Mouse (Mus musculus) Patski (cell line): ENCODE results near the gene Icam5. TPM values are rescaled to one million over a fixed set of nuclear protein-coding genes. Genes with fewer than 3 reads are reported as not detected.
"Not testable (repeated sequence)": the region's sequence is repeated elsewhere in the genome, so short reads cannot be mapped to it uniquely, and the experiment has no call there.

ENCODE experiments used
- ATAC-seq: fragments of 100-300 bp; one replicate; pipeline ENCODE4 v1.8.0; 2021
- CTCF ChIA-PET: fragments of 350-600 bp; sonication (Branson Sonifier 250); formaldehyde crosslinking; loops from one replicate; lab custom pipeline; 2022; ENCODE audit warnings: inconsistent platforms; lab: Charles Lee
- POLR2A ChIA-PET: fragments of 350-600 bp; sonication (Branson Sonifier 250); formaldehyde crosslinking; loops from one replicate; lab custom pipeline; 2022; ENCODE audit warnings: antibody characterized with exemption, inconsistent platforms; lab: Charles Lee
- DNase-seq: peaks from one replicate; pipeline ENCODE4 v3.0.0-alpha.2; 2011; ENCODE audit warnings: low read depth, low spot score
- H3K27me3 ChIP-seq: fragments of 371-371 bp; one replicate; pipeline ENCODE4 v1.5.1; 2021
- CTCF ChIP-seq: fragments of 100-300 bp; IDR thresholded peaks from one replicate; pipeline ENCODE4 v1.5.1; 2021
- in situ Hi-C: fragments of 300-500 bp; cut with MboI; formaldehyde crosslinking; loops from 3 replicates; pipeline ENCODE4 v1.11.1; 2018; ENCODE audit warnings: low pct_unique_long_range_greater_than_20kb, mixed read lengths
- polyA plus RNA-seq: library from polyadenylated mRNA; unstranded; gene quantifications from one replicate; pipeline ENCODE4 v1.2.3, GENCODE M21; 2021

Gene Icam5
- polyA plus RNA-seq, 1 experiment from 2014 or later = 1.1 TPM

- no peak for ATAC-seq
- POLR2A ChIA-PET = no interaction called here
- no peaks in the 10 kb centered on the region for H3K27me3 ChIP-seq
- CTCF ChIA-PET = interaction anchor here (1.5 kb wide), 1 partner anchor 105 kb away, joined by 6 read pairs; no protein-coding TSS in a partner anchor
- TF ChIP-seq CTCF = no peak
- no peak for DNase-seq
- in situ Hi-C loops = loop anchor here (5.0 kb wide), 2 partner anchors 40 to 100 kb away; partner anchors contain the start of genes Fdx1l, Gm49373 and Tyk2
Observed at GRCm38 (mm10) chr9:21032491-21032890, 618 bp downstream of the Icam5 start.

GRCm38 (mm10) chr9:21033136-21033535, 1.3 kb downstream of the Icam5 start:
- DNase-seq = peak; percentile 48
- peak; percentile 55 for ATAC-seq
- no peak for TF ChIP-seq CTCF
- in situ Hi-C loops = loop anchor here (5.0 kb wide), 2 partner anchors 39 to 99 kb away; partner anchors contain the start of genes Fdx1l, Gm49373 and Tyk2
- ChIA-PET CTCF (interaction anchor here (1.5 kb wide), 1 partner anchor 104 kb away, joined by 6 read pairs; no protein-coding TSS in a partner anchor), POLR2A (interaction anchor here (0.6 to 1.0 kb wide), 2 partner anchors 33 to 82 kb away, joined by 3 read pairs; no protein-coding TSS in a partner anchor)
- no peaks in the 10 kb centered on the region for H3K27me3 ChIP-seq

DNA sequence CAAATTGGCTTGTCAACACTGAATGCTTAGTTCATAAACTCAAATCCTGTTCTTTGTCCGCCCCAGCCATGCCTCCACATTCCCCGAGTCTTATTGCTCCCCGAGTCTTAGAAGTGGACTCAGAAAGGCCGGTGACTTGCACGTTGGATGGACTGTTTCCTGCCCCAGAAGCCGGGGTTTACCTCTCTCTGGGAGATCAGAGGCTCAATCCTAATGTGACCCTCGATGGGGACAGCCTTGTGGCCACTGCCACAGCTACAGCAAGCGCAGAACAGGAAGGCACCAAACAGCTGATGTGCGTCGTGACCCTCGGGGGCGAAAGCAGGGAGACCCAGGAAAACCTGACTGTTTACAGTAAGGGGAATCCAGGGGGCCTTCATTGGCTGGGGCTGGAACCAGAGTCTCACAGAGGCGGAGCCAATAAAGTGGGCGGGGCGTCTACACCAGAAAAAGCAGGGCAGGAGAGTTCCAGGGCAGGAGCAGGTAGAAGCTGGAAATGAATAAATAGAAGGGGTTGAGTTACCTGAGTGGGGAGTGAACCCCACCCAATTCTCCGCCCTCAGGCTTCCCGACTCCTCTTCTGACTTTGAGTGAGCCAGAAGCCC, 2.7 kb downstream of the Icam5 start:
- in situ Hi-C loops = loop anchor here (5.0 kb wide), 2 partner anchors 38 to 98 kb away; partner anchors contain the start of genes Fdx1l, Gm49373 and Tyk2
- ATAC-seq (no peak), DNase-seq (no peak)
- CTCF ChIA-PET = no interaction called here
- H3K27me3 ChIP-seq = no peaks in the 10 kb centered on the region
- no peak for TF ChIP-seq CTCF
- POLR2A ChIA-PET = no interaction called here

DNA sequence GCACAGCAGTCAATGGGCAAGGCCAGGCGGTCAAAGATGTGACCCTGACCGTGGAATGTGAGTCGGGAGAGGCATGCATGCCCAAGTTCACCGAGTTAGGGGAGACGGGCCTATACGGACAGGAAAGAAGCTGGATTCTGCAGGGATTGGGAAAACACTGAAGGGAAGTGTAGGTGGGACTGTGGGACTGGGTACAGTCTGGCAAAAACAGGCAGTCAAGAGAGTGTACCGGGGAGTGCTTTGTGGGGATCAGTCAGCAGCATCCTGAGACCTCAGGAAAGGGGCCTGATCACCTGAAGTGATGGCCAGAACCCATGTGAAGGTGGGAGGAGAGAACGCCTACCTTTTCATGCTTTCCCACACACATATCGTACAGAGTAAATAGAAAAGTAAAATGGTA, 3.7 kb downstream of the Icam5 start:
- POLR2A ChIA-PET = no interaction called here
- DNase-seq (no peak), ATAC-seq (no peak)
- CTCF ChIA-PET = no interaction called here
- in situ Hi-C loops = no loop called here
- H3K27me3 ChIP-seq = no peaks in the 10 kb centered on the region
- TF ChIP-seq CTCF = no peak

DNA sequence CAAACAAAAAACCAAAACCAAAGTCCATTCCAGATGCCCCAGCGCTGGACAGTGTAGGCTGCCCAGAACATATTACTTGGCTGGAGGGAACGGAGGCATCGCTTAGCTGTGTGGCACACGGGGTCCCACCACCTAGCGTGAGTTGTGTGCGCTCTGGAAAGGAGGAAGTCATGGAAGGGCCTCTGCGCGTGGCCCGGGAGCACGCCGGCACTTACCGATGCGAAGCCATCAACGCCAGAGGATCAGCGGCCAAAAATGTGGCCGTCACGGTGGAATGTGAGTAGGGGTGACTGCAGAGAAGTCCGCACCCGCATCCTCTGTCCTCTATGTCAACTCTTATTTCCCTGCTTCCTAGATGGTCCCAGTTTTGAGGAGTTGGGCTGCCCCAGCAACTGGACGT, 4.3 kb downstream of the Icam5 start:
- CTCF ChIA-PET = no interaction called here
- no peak for ATAC-seq
- in situ Hi-C loops = no loop called here

DNA sequence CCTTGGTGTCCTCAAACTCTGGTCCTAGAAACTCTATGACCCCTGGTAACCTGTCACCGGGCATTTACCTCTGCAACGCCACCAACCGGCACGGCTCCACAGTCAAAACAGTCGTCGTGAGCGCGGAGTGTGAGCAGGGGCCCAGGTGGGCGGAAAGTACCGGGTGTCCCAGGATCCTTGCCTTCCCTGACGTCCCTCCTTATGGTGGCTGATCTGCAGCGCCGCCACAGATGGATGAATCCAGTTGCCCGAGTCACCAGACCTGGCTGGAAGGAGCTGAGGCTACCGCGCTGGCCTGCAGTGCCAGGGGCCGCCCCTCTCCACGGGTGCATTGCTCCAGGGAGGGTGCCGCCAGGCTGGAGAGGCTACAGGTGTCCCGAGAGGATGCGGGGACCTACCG, 4.8 kb downstream of the Icam5 start:
- CTCF ChIA-PET = no interaction called here
- no peaks in the 10 kb centered on the region for H3K27me3 ChIP-seq
- POLR2A ChIA-PET = no interaction called here
- ATAC-seq (no peak), DNase-seq (no peak)
- TF ChIP-seq CTCF = no peak
- in situ Hi-C loops = no loop called here

More for the DNA sequence above, 4.3 kb downstream of the Icam5 start:
- no peak for DNase-seq
- no peaks in the 10 kb centered on the region for H3K27me3 ChIP-seq
- POLR2A ChIA-PET = no interaction called here
- no peak for TF ChIP-seq CTCF

- no peak for DNase-seq
- no peak for TF ChIP-seq CTCF
- ChIA-PET CTCF (interaction anchor here (1.4 kb wide), 1 partner anchor 28 kb away, joined by 3 read pairs; no protein-coding TSS in a partner anchor), POLR2A (no interaction called here)
- ATAC-seq = no peak
- in situ Hi-C loops = no loop called here
- H3K27me3 ChIP-seq = no peaks in the 10 kb centered on the region
Observed at GRCm38 (mm10) chr9:21037481-21037891, 5.6 kb downstream of the Icam5 start.

DNA sequence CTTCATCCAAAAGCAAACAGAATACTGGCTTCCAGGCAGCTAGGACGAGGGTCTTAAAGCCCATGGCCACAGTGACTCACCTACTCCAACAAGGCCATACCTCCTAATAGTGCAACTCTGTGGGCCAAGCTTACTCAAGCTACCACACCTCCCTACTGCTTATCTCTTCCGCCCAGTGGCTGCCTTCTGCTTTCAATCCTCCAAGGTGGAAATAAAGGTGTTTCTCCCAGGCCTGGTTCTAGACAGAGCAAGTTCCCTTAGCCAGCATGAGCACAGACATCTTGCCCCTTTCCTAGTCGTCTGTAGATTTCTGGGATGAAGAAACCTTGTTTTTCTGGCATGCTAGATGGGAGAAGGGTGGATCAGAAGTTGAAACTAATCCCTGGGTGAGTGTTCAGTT, 7.9 kb downstream of the Icam5 start:
- ChIA-PET CTCF (no interaction called here), POLR2A (no interaction called here)
- no peak for TF ChIP-seq CTCF
- DNase-seq = no peak
- in situ Hi-C loops = no loop called here
- no peak for ATAC-seq
- no peaks in the 10 kb centered on the region for H3K27me3 ChIP-seq

DNA sequence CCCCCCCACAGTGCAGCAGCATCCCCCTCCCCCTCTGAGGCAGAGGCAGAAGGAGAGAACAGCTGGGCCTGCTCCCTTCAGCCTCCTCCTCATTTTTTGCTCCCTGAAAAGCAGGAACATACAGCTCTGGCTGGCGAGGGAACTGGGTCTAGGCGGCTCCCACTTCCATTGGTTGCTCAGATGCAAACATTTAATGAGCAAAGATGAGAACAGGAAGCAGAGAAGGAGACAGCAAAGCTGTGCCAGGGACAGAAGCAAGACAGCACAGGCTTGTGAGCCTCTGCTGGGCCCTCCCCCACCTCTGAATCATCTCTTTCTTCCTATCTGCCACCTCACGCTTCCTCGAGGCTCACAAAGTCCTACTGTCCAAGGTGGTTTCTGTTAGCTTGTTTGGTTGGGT, 9.4 kb downstream of the Icam5 start:
- no peak for ATAC-seq
- H3K27me3 ChIP-seq = no peaks in the 10 kb centered on the region
- DNase-seq = no peak
- in situ Hi-C loops = no loop called here
- ChIA-PET POLR2A (no interaction called here), CTCF (interaction anchor here (1.2 kb wide), 1 partner anchor 12 kb away, joined by 4 read pairs; the partner anchor contains the start of gene Icam4)
- no peak for TF ChIP-seq CTCF

DNA sequence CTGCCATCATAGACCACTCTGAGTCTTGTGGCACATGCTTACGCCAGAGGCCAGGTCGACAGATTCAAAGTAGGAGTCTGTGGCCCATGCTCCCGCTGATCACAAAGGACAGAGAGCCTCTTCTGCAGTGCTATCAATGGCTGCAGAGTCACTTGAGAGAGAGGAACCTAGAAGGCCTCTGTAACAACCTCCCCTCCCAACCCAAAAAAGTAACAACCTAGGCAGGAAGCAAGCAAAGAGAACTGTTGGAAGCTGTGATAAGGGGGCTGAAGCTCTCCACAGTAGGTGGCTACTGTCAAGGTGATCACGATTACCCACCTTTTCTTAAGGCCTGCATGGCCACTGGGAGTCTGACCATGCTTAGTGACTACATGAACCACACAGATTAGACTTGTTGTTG, 11.7 kb downstream of the Icam5 start:
- in situ Hi-C loops = no loop called here
- ChIA-PET CTCF (no interaction called here), POLR2A (no interaction called here)
- no peak for TF ChIP-seq CTCF
- no peaks in the 10 kb centered on the region for H3K27me3 ChIP-seq
- DNase-seq (no peak), ATAC-seq (no peak)

- in situ Hi-C loops, ATAC-seq, POLR2A ChIA-PET, CTCF ChIA-PET, DNase-seq, H3K27me3 ChIP-seq: not testable (repeated sequence)
Observed at GRCm38 (mm10) chr9:21044785-21045184, 12.9 kb downstream of the Icam5 start.
